17 mouse cellular contexts compared by ENCODE assay signal in genomic region chr6:22326289-22326688, GRCm38 (mm10). TPM values are rescaled to one million over a fixed set of nuclear protein-coding genes. Genes with fewer than 3 reads are reported as not detected.
DNase-seq lines count a peak whose midpoint lies in the region; ATAC-seq and TF ChIP-seq lines count a peak whose summit lies in the region.
"Had no signal": no experiment of that assay in that cellular context is flagged by ENCODE, and none has a peak within 500 bp of the region (broad histone marks: within the 10 kb centered on the region; RNA-seq: fewer than 3 reads in every experiment).

No protein-coding gene starts in this region.

- H3K4me2 ChIP-seq in embryonic facial prominence, embryonic 14.5 days (ENCODE audit: low read depth, low read length): no peak overlapping the region
- no peak overlapping the region for H3K4me2 ChIP-seq in intestine, postnatal 0 days (replicated peaks; ENCODE audit: low read depth)
- no peak overlapping the region for H3K4me2 ChIP-seq in intestine, embryonic 16.5 days (ENCODE audit: low read depth, low read length)
- H3K4me2 ChIP-seq in kidney, postnatal 0 days (ENCODE audit: low read length): no peak overlapping the region
- H3K4me2 ChIP-seq: embryonic facial prominence, embryonic 13.5 days; forebrain, embryonic 13.5 days; heart, embryonic 12.5 days; heart, embryonic 15.5 days; hindbrain, embryonic 13.5 days had no signal

- WGBS in embryonic facial prominence, embryonic 14.5 days: 72% methylated on average over 4 of the region's 4 CpGs
- 84% methylated on average over 4 of the region's 4 CpGs for WGBS in embryonic facial prominence, embryonic 10.5 days
- WGBS in intestine, postnatal 0 days: 67% methylated on average over 4 of the region's 4 CpGs
- WGBS in intestine, embryonic 16.5 days: 66% methylated on average over 4 of the region's 4 CpGs
- WGBS in kidney, postnatal 0 days: 80% methylated on average over 4 of the region's 4 CpGs
- WGBS in small intestine, adult 2 months: 62% methylated on average over 4 of the region's 4 CpGs

- TF ChIP-seq POLR2A in small intestine, adult 2 months (IDR thresholded peaks at IDR 0.05; ENCODE audit: low read depth, low read length): no peak

- no peaks in the 10 kb centered on the region for H3K9me3 ChIP-seq in embryonic facial prominence, embryonic 14.5 days (ENCODE audit: control insufficient read depth, low read length)
- no peaks in the 10 kb centered on the region for H3K9me3 ChIP-seq in embryonic facial prominence, embryonic 10.5 days
- no peaks in the 10 kb centered on the region for H3K9me3 ChIP-seq in intestine, postnatal 0 days (ENCODE audit: control insufficient read depth)
- no peaks in the 10 kb centered on the region for H3K9me3 ChIP-seq in intestine, embryonic 16.5 days (ENCODE audit: control insufficient read depth, low read length)
- no peaks in the 10 kb centered on the region for H3K9me3 ChIP-seq in kidney, postnatal 0 days (replicated peaks; ENCODE audit: low read length)
- H3K9me3 ChIP-seq: embryonic facial prominence, embryonic 13.5 days; forebrain, embryonic 10.5 days; forebrain, embryonic 13.5 days; G1E; heart, embryonic 12.5 days; heart, embryonic 15.5 days; hindbrain, embryonic 10.5 days; hindbrain, embryonic 13.5 days had no signal

- DNase-seq in embryonic facial prominence, embryonic 14.5 days (ENCODE audit: low spot score): peak; percentile 16
- DNase-seq in embryonic facial prominence, embryonic 10.5 days (ENCODE audit: low spot score): no peak
- no peak for DNase-seq in kidney, postnatal 0 days (ENCODE audit: low spot score)
- no peak for DNase-seq in kidney, adult 11 months
- DNase-seq in thymus, postnatal 25 days: no peak

- H3K36me3 ChIP-seq in embryonic facial prominence, embryonic 14.5 days (ENCODE audit: control insufficient read depth, insufficient read depth, low read length): peaks cover 24% of the 10 kb centered on the region; the same call in 1 of the 2 replicates
- peaks cover 34% of the 10 kb centered on the region for H3K36me3 ChIP-seq in embryonic facial prominence, embryonic 10.5 days (replicated peaks)
- H3K36me3 ChIP-seq in intestine, postnatal 0 days (ENCODE audit: control insufficient read depth, insufficient read depth): peaks cover 16% of the 10 kb centered on the region
- no peaks in the 10 kb centered on the region for H3K36me3 ChIP-seq in intestine, embryonic 16.5 days (ENCODE audit: control insufficient read depth, insufficient read depth, low read length)
- no peaks in the 10 kb centered on the region for H3K36me3 ChIP-seq in kidney, postnatal 0 days (ENCODE audit: insufficient read depth, low read length)
- H3K36me3 ChIP-seq in small intestine, adult 2 months (ENCODE audit: control insufficient read depth, insufficient read depth, low read length): peaks cover 20% of the 10 kb centered on the region

- TF ChIP-seq CTCF in intestine, postnatal 0 days (IDR thresholded peaks at IDR 0.05; ENCODE audit: low read depth): no peak
- TF ChIP-seq CTCF in kidney, postnatal 0 days (IDR thresholded peaks at IDR 0.05; ENCODE audit: low read depth): no peak
- no peak for TF ChIP-seq CTCF in small intestine, adult 2 months (IDR thresholded peaks at IDR 0.05; ENCODE audit: extremely low read depth, insufficient read length, insufficient replicate concordance, low read depth, low read length)

- H3K27ac ChIP-seq in embryonic facial prominence, embryonic 14.5 days (replicated peaks; ENCODE audit: low read depth, low read length): no peak overlapping the region
- H3K27ac ChIP-seq in embryonic facial prominence, embryonic 10.5 days (replicated peaks): no peak overlapping the region
- 0 out of 2 replicates have a peak overlapping the region, but pooled peaks have one; percentile 9 for H3K27ac ChIP-seq in intestine, postnatal 0 days (ENCODE audit: low read depth, low read length)
- H3K27ac ChIP-seq in intestine, embryonic 16.5 days (ENCODE audit: low read length): no peak overlapping the region
- 0 out of 2 replicates have a peak overlapping the region, but pooled peaks have one; percentile 8 for H3K27ac ChIP-seq in kidney, postnatal 0 days
- peak overlapping the region; percentile 100 for H3K27ac ChIP-seq in small intestine, adult 2 months (ENCODE audit: insufficient read depth, low read depth, low read length)
- H3K27ac ChIP-seq: embryonic facial prominence, embryonic 13.5 days; forebrain, embryonic 10.5 days; forebrain, embryonic 13.5 days; heart, embryonic 15.5 days; hindbrain, embryonic 10.5 days; hindbrain, embryonic 13.5 days had no signal

- H3K4me1 ChIP-seq in embryonic facial prominence, embryonic 14.5 days (ENCODE audit: control insufficient read depth, insufficient read depth, low read length): no peaks in the 10 kb centered on the region
- H3K4me1 ChIP-seq in embryonic facial prominence, embryonic 10.5 days: no peaks in the 10 kb centered on the region
- peaks cover 3% of the 10 kb centered on the region; the same call in 1 of the 2 replicates for H3K4me1 ChIP-seq in intestine, postnatal 0 days (replicated peaks; ENCODE audit: control insufficient read depth, insufficient read depth, low read length)
- H3K4me1 ChIP-seq in intestine, embryonic 16.5 days (ENCODE audit: control insufficient read depth, insufficient read depth, low read length): peaks cover 16% of the 10 kb centered on the region
- H3K4me1 ChIP-seq in kidney, postnatal 0 days (replicated peaks; ENCODE audit: insufficient read depth, low read length): peaks cover 4% of the 10 kb centered on the region; the same call in 1 of the 2 replicates
- H3K4me1 ChIP-seq in small intestine, adult 2 months (ENCODE audit: control insufficient read depth, insufficient read depth, insufficient read length, low read length): peaks cover 26% of the 10 kb centered on the region
- H3K4me1 ChIP-seq: embryonic facial prominence, embryonic 13.5 days; forebrain, embryonic 10.5 days; forebrain, embryonic 13.5 days; hindbrain, embryonic 10.5 days; hindbrain, embryonic 13.5 days had no signal

- H3K9ac ChIP-seq in embryonic facial prominence, embryonic 14.5 days (ENCODE audit: low read depth, low read length): no peak overlapping the region
- H3K9ac ChIP-seq in intestine, postnatal 0 days (ENCODE audit: low read depth, low read length): no peak overlapping the region
- H3K9ac ChIP-seq in intestine, embryonic 16.5 days (ENCODE audit: low read depth, low read length): no peak overlapping the region
- H3K9ac ChIP-seq in kidney, postnatal 0 days (ENCODE audit: low read depth, low read length): no peak overlapping the region
- H3K9ac ChIP-seq: embryonic facial prominence, embryonic 13.5 days; forebrain, embryonic 13.5 days; heart, embryonic 12.5 days; heart, embryonic 15.5 days; hindbrain, embryonic 13.5 days had no signal

- ATAC-seq in embryonic facial prominence, embryonic 14.5 days (ENCODE audit: low read depth): peak; percentile 34; the same call in 1 of the 2 replicates
- no peak for ATAC-seq in intestine, postnatal 0 days
- no peak for ATAC-seq in intestine, embryonic 16.5 days
- ATAC-seq in kidney, postnatal 0 days (replicated peaks; ENCODE audit: low FRiP score, low read depth): no peak

- no peak overlapping the region for H3K4me3 ChIP-seq in embryonic facial prominence, embryonic 14.5 days (ENCODE audit: low read depth, low read length)
- no peak overlapping the region for H3K4me3 ChIP-seq in embryonic facial prominence, embryonic 10.5 days
- H3K4me3 ChIP-seq in intestine, postnatal 0 days (ENCODE audit: low read depth, low read length): no peak overlapping the region
- no peak overlapping the region for H3K4me3 ChIP-seq in intestine, embryonic 16.5 days (ENCODE audit: low read length)
- no peak overlapping the region for H3K4me3 ChIP-seq in kidney, postnatal 0 days (replicated peaks; ENCODE audit: low read depth, low read length)
- H3K4me3 ChIP-seq in small intestine, adult 2 months (ENCODE audit: low read depth, low read length): no peak overlapping the region
- H3K4me3 ChIP-seq: embryonic facial prominence, embryonic 13.5 days; forebrain, embryonic 10.5 days; forebrain, embryonic 13.5 days; heart, embryonic 12.5 days; heart, embryonic 15.5 days; hindbrain, embryonic 10.5 days; hindbrain, embryonic 13.5 days had no signal

- H3K27me3 ChIP-seq in embryonic facial prominence, embryonic 14.5 days (replicated peaks; ENCODE audit: control insufficient read depth, insufficient read depth, low read length): no peaks in the 10 kb centered on the region
- H3K27me3 ChIP-seq in embryonic facial prominence, embryonic 10.5 days (replicated peaks; ENCODE audit: low read depth, poor library complexity, severe bottlenecking): no peaks in the 10 kb centered on the region
- H3K27me3 ChIP-seq in intestine, postnatal 0 days (replicated peaks; ENCODE audit: control insufficient read depth, insufficient read depth, low read length): no peaks in the 10 kb centered on the region
- H3K27me3 ChIP-seq in intestine, embryonic 16.5 days (replicated peaks; ENCODE audit: control insufficient read depth, insufficient read depth, low read length): no peaks in the 10 kb centered on the region
- no peaks in the 10 kb centered on the region for H3K27me3 ChIP-seq in kidney, postnatal 0 days (ENCODE audit: insufficient read depth, low read length)
- H3K27me3 ChIP-seq in small intestine, adult 2 months (ENCODE audit: control insufficient read depth, insufficient read depth, low read length): no peaks in the 10 kb centered on the region
- H3K27me3 ChIP-seq: embryonic facial prominence, embryonic 13.5 days; forebrain, embryonic 13.5 days; heart, embryonic 12.5 days; heart, embryonic 15.5 days; hindbrain, embryonic 13.5 days; Patski had no signal

RNA-seq across cellular contexts. Expression of gene Fam3c, which starts 29.8 kb away (rescaled TPM):
- polyA plus RNA-seq in embryonic facial prominence, embryonic 14.5 days (2014; fragmentation: Nextera tagmentation; extraction: Ambion mirVana): 64.9 and 70.4 TPM in 2 replicates
- 36.6 and 37.2 TPM in 2 replicates for polyA plus RNA-seq in embryonic facial prominence, embryonic 10.5 days (2016; fragmentation: Nextera tagmentation; extraction: Ambion mirVana)
- polyA plus RNA-seq in intestine, postnatal 0 days (2015; fragmentation: Nextera tagmentation; extraction: Ambion mirVana): 58.7 and 59.9 TPM in 2 replicates
- polyA plus RNA-seq in intestine, embryonic 16.5 days (2015; fragmentation: Nextera tagmentation; extraction: Ambion mirVana): 35.6 and 36.9 TPM in 2 replicates
- 65.0 and 65.4 TPM in 2 replicates for polyA plus RNA-seq in kidney, postnatal 0 days (2015; fragmentation: Nextera tagmentation; extraction: Ambion mirVana)
- 1.4 and 4.3 TPM in 2 replicates for polyA plus RNA-seq in small intestine, adult 2 months (2012; rRNA removed)

RNA-seq across cellular contexts. Expression of gene Wnt16, which starts 38.3 kb away (rescaled TPM):
- polyA plus RNA-seq in embryonic facial prominence, embryonic 14.5 days (2014; fragmentation: Nextera tagmentation; extraction: Ambion mirVana): 3.9 and 4.6 TPM in 2 replicates
- 0.57 and 0.83 TPM in 2 replicates for polyA plus RNA-seq in embryonic facial prominence, embryonic 10.5 days (2016; fragmentation: Nextera tagmentation; extraction: Ambion mirVana)
- polyA plus RNA-seq in intestine, postnatal 0 days (2015; fragmentation: Nextera tagmentation; extraction: Ambion mirVana): 0.07 and 0.08 TPM in 2 replicates
- polyA plus RNA-seq in intestine, embryonic 16.5 days (2015; fragmentation: Nextera tagmentation; extraction: Ambion mirVana): 0.16 and 0.23 TPM in 2 replicates
- 1.1 and 1.6 TPM in 2 replicates for polyA plus RNA-seq in kidney, postnatal 0 days (2015; fragmentation: Nextera tagmentation; extraction: Ambion mirVana)
- polyA plus RNA-seq in small intestine, adult 2 months (2012; rRNA removed): not detected in 2 replicates
- polyA plus RNA-seq: forebrain, embryonic 13.5 days; G1E; Patski had no signal

Comparison
In these comparisons a context has a peak if more than half of its experiments do, and no peak if none do; other contexts are left out.
1. H3K27ac ChIP-seq: peak in intestine, postnatal 0 days (single experiment), kidney, postnatal 0 days (single experiment) and small intestine, adult 2 months (single experiment); none in embryonic facial prominence, embryonic 14.5 days (single experiment), embryonic facial prominence, embryonic 10.5 days (single experiment) and intestine, embryonic 16.5 days (single experiment).